Mouse (Mus musculus) testis, adult 2 months (tissue): ENCODE measurements around the gene Sox12. TPM values are rescaled to one million over a fixed set of nuclear protein-coding genes. Genes with fewer than 3 reads are reported as not detected.
A peak's percentile ranks its signal among the peaks of the same experiment; 100 is the strongest.
"Not testable (repeated sequence)": the region's sequence is repeated elsewhere in the genome, so short reads cannot be mapped to it uniquely, and the experiment has no call there.

Experiments used
- H3K27ac ChIP-seq: fragments of 200-500 bp; 2 replicates; pipeline ENCODE4 v1.5.1; 2012; ENCODE audit warnings: low read depth, low read length; ENCODE audit not compliant: control insufficient read depth, insufficient read depth
- H3K27me3 ChIP-seq: fragments of 200-500 bp; 2 replicates; pipeline ENCODE4 v1.6.1; 2012; ENCODE audit warnings: mild to moderate bottlenecking, low read length, moderate library complexity; ENCODE audit not compliant: control insufficient read depth, insufficient read depth
- H3K36me3 ChIP-seq: fragments of 200-500 bp; 2 replicates; pipeline ENCODE4 v1.6.1; 2012; ENCODE audit warnings: mild to moderate bottlenecking, low read length; ENCODE audit not compliant: control insufficient read depth, insufficient read depth
- H3K4me1 ChIP-seq: fragments of 200-500 bp; 2 replicates; pipeline ENCODE4 v1.6.1; 2012; ENCODE audit warnings: low read length; ENCODE audit not compliant: control insufficient read depth, insufficient read depth
- H3K4me3 ChIP-seq: fragments of 200-500 bp; 2 replicates; pipeline ENCODE4 v1.5.1; 2012; ENCODE audit warnings: low read depth, mild to moderate bottlenecking, low read length, moderate library complexity, mixed read lengths; ENCODE audit not compliant: control insufficient read depth
- CTCF ChIP-seq: fragments of 200-500 bp; IDR thresholded peaks from 2 replicates; pipeline ENCODE4 v1.5.1; 2012; ENCODE audit warnings: low read depth, mild to moderate bottlenecking, inconsistent platforms, low read length, moderate library complexity; ENCODE audit not compliant: control insufficient read depth, insufficient read depth, insufficient replicate concordance
- POLR2A ChIP-seq: fragments of 200-500 bp; IDR thresholded peaks from 2 replicates; pipeline ENCODE4 v1.6.1; 2012; ENCODE audit warnings: low read depth, mild to moderate bottlenecking, inconsistent platforms, low read length, moderate library complexity; ENCODE audit not compliant: control insufficient read depth
- polyA plus RNA-seq: library from polyadenylated mRNA; depleted of rRNA; stranded (reverse); fragments of >200 nt; gene quantifications from 2 replicates; pipeline ENCODE4 v1.2.3, GENCODE M21; 2012

Sox12 gene
- polyA plus RNA-seq, 1 experiment: 6.2 TPM

DNA sequence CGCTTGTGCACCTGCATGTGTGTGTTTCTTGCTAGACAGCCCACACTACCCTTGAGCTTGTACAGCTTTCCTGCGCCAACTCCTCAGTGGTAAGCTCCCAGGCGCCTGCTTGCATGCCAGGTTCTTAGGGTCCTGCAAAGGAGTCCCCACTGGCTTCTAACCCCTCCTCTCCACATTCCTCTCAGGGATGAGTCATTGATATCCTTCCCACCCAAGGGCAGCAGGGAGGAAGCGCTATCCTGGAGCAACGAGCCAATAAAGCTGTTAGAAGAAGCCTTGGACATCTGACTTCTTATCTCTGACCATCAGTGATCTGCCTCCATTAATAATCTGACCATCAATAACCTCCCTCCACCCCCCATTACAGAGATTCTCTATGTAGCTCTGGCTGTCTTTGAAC, 29.9 kb downstream of the Sox12 start:
- no peaks in the 10 kb centered on the region for H3K36me3 ChIP-seq
- H3K27me3 ChIP-seq: no peaks in the 10 kb centered on the region
- no peak overlapping the region for H3K27ac ChIP-seq
- H3K4me1 ChIP-seq: peaks cover 11% of the 10 kb centered on the region
- TF ChIP-seq CTCF: no peak
- TF ChIP-seq POLR2A: no peak
- H3K4me3 ChIP-seq: no peak overlapping the region

DNA sequence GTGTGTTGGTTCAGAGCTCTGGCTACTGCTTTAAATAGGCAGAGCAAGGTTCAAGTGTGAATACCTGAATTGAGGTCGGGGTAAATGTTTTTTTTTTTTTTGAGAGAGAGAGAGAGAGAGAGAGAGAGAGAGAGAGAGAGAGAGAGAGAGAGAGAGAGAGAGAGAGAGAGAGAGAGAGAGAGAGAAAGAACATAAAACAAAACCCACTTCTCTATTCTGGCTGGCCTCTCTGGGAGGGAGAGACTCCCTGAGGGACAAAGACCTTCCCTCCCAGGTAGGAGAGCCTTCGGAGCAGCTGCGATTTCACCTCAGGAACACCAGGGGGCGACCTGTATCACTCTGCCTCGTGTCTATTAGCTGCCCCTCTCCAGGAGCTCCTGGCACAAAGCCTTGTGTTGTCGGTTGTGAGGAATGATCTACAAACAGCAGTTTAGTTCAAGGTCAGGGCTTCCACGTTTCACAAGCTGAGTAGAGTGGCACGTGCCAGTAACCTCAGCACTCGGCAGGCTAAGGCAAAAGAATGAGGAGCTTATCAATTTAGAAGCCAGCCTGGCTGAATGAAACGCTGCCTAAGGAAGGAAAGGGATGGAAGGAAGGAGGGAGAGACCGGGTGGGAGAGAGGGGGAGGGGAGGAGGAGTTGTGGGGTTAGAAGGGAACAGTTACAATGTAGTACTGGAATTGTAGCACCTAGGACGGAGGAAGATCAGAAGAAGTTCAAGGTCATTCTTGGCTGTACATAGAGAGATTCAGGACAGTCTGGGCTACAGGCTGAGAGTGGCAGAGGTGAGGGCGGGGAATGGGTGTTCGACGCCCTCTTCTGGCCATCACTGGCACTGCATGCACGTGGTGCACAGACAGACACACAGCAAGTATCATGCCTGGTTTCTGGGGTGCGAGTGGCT, 34.4 kb downstream of the Sox12 start:
- no peak overlapping the region for H3K27ac ChIP-seq
- H3K27me3 ChIP-seq: no peaks in the 10 kb centered on the region

DNA sequence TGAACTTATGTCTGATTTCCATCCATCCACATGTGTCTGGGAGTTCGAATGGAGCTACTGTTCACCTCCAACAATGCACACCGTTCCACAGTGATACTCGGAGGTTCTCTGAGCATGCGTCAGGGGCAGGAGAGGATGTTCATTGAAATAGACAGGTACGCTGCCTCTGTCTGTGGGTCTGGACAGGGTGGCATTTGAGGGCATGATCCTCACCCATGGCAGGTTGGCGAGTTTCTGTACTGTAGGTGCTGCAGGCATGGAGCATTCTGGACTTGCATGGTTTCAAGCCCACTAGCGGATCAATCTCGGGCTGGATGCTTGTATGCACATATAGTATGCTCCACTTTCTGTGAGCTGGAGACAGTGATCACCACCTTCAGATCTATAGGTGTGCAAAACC, 36.7 kb downstream of the Sox12 start:
- no peak overlapping the region for H3K27ac ChIP-seq
- H3K36me3 ChIP-seq: no peaks in the 10 kb centered on the region
- no peak for TF ChIP-seq POLR2A
- TF ChIP-seq CTCF: no peak
- H3K27me3 ChIP-seq: no peaks in the 10 kb centered on the region
- peaks cover 4% of the 10 kb centered on the region for H3K4me1 ChIP-seq
- H3K4me3 ChIP-seq: no peak overlapping the region

More for the DNA sequence above, 34.4 kb downstream of the Sox12 start:
- H3K4me1 ChIP-seq: peaks cover 4% of the 10 kb centered on the region
- H3K4me3 ChIP-seq: peak overlapping the region; percentile 50
- TF ChIP-seq CTCF: peak; percentile 100
- no peak for TF ChIP-seq POLR2A
- H3K36me3 ChIP-seq: no peaks in the 10 kb centered on the region

DNA sequence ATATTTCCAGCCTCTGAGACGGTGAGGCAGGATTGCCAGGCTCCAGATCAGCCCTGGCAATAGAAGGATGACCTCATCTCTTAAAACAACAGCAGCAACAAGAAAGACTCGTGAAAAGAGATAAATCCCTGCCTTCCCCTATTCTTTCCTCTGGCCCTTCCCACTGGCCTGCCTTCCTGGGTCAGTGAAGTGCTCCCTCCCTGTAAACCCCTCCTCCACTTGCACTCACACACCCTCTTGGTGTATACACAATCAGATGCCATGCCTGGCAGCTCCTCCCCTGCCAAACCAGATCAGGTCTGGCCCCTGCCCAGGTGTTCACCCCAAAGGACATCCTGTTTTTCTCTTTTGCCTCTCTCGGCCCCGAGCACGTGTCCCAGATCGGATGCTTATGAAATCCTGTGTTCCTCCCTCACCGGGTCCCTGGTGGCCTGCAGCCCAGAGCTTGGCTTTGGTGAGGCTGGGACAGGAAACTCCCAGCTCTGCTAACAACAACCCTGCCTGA, 37.5 kb downstream of the Sox12 start:
- H3K27ac ChIP-seq: no peak overlapping the region
- no peak overlapping the region for H3K4me3 ChIP-seq
- no peaks in the 10 kb centered on the region for H3K27me3 ChIP-seq
- H3K4me1 ChIP-seq: peaks cover 4% of the 10 kb centered on the region
- no peaks in the 10 kb centered on the region for H3K36me3 ChIP-seq
- no peak for TF ChIP-seq CTCF
- TF ChIP-seq POLR2A: no peak

DNA sequence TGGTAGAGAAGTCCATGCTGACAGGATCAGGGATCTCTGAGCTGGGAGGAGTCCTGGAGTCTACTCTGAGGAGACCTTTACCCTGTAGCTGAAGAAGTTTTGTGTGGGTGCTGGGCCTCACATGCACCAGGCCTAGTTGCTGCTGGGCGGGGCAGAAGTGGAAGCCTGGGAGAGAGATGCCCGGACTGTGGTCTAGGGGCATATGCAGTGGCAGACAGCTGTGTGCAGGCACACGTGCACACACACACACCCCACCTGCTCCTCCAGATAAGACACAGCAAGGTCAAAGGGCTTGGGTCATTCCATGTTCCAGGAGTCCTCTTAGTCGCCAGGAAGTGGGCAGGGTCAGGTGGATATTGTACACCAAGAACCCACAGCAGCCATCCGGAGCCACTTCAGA, 38.2 kb downstream of the Sox12 start:
- Histone ChIP-seq H3K36me3 (no peaks in the 10 kb centered on the region), H3K27me3 (no peaks in the 10 kb centered on the region), H3K4me1 (peaks cover 4% of the 10 kb centered on the region), H3K4me3 (no peak overlapping the region), H3K27ac (no peak overlapping the region)
- TF ChIP-seq POLR2A (no peak), CTCF (no peak)

DNA sequence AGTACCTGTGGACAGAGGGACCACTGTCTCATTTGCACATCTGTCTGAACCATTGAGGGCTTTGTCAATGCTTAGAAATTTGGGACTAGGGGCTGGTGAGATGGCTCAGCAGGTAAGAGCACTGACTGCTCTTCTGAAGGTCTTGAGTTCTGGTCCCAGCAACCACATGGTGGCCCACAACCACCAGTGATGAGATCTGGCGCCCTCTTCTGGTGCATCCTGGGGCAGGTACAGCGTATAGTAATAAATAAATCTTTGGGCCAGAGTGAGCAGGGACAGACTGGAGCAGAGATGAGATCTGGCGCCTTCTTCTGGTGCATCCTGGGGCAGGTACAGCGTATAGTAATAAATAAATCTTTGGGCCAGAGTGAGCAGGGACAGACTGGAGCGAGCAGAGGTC, 38.9 kb downstream of the Sox12 start:
- TF ChIP-seq CTCF: peak; percentile 43; the same call in 1 of the 2 replicates
- H3K4me3 ChIP-seq, H3K4me1 ChIP-seq, H3K27ac ChIP-seq, H3K27me3 ChIP-seq, H3K36me3 ChIP-seq: not testable (repeated sequence)

DNA sequence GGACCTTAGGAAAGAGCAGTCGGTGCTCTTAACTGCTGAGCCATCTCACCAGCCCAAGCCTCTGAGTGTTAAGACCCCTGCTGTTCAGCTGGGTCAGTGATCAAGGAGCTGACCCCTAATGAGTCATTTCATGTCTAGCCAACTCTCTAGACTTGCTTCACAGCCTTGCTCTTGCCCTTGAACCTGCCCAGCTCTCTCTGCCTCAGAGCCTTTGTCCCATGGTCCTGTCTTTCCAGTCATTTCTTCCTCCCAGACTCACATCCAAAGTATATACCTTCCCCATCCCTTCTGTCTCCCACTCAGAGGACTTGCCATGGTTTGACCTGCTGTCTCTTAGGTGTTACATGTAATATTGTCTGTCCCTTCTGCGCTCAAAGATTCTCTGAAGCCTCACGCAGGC, 40.6 kb downstream of the Sox12 start:
- H3K4me1 ChIP-seq: no peaks in the 10 kb centered on the region
- H3K4me3 ChIP-seq: no peak overlapping the region
- H3K27me3 ChIP-seq: no peaks in the 10 kb centered on the region
- H3K27ac ChIP-seq: no peak overlapping the region
- no peak for TF ChIP-seq POLR2A
- no peak for TF ChIP-seq CTCF
- H3K36me3 ChIP-seq: no peaks in the 10 kb centered on the region
